Mouse (Mus musculus) layer of hippocampus, adult 9-11 months (tissue): Measurements from ENCODE around the gene Olfr544.
"Not testable (repeated sequence)": the region's sequence is repeated elsewhere in the genome, so short reads cannot be mapped to it uniquely, and the experiment has no call there.

Experiments
- DNase-seq: peaks from one replicate; pipeline ENCODE4 v3.0.0; 2022

The Olfr544 gene

DNA sequence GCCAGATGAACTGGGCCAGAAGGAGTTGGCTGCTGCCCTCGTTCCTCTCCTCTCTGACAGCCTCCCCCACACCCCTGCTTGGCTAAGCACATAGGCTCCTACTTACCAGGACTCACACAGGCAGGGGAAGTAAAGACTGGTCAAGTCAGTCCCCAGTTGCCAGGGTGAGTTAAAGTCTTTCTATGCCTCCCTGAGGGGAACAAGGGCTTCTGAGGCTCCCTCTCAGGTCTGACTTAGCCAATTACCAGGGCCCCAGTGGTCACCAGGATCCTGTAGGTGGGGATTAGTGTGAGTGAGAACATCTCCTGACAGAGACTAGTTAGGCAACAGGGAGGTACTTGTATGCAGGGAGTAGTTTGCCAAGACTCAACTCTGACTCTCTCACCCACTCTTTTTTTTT lies at the start of gene Olfr544:
Olfr544 (minus strand) TSS at position 153 of the 400 bp plus-strand sequence.
- DNase-seq: no peak

DNA sequence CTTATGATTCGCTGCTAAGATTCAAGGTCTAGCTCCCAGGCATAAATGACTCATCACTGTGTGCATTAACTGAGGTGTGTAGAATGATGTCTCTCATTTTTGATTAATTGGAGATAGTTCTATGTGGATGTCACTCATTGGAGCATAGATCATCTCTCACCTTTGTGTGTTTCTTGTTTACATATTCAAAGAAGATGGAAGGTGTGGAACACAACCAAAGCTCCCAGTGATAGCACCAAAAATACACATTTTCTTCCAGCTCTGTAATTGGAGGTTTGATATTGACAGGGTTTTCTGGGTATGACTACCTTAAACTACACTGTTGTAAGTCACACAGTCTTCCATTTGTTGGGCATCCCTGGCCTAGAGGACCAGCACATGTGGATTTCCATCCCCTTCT lies 46.3 kb upstream of the Olfr544 start, which contains the start of gene Olfr547:
Olfr547 (plus strand) TSS at position 301 of the 400 bp plus-strand sequence.
- DNase-seq: no peak

DNA sequence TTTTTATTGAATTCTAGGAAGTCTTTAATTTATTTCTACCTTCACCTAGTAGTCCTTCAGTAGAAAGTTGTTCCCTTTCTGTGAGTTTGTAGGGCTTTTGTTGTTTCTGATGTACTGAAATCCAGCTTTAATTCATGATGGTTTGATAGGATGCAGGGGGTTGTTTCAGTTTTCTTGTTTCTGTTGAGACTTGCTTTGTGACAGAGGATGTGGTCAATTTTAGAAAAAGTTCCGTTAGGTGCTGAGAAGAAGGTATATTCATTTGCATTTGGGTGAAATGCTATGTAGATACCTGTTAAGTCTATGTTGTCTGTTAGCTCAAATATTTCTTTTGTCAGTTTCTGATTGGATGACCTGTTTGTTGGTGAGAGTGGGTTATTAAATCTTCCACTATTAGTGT lies 40.9 kb upstream of the Olfr544 start:
- no peak for DNase-seq

DNA sequence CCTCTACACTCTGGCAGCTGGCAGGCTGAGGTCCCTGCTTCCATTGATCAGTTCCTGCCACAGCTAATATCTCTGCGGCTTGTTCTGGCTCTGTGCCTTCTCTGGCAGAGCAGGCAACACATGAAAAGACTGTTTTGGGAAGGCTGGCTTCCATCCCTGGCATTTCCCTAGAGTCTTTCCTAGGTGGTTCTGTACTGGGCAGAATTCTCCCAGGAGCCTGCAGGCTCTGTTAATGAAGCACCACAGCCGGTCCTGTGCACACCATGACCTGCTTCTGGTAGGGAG lies 28.9 kb upstream of the Olfr544 start:
- no peak for DNase-seq

DNA sequence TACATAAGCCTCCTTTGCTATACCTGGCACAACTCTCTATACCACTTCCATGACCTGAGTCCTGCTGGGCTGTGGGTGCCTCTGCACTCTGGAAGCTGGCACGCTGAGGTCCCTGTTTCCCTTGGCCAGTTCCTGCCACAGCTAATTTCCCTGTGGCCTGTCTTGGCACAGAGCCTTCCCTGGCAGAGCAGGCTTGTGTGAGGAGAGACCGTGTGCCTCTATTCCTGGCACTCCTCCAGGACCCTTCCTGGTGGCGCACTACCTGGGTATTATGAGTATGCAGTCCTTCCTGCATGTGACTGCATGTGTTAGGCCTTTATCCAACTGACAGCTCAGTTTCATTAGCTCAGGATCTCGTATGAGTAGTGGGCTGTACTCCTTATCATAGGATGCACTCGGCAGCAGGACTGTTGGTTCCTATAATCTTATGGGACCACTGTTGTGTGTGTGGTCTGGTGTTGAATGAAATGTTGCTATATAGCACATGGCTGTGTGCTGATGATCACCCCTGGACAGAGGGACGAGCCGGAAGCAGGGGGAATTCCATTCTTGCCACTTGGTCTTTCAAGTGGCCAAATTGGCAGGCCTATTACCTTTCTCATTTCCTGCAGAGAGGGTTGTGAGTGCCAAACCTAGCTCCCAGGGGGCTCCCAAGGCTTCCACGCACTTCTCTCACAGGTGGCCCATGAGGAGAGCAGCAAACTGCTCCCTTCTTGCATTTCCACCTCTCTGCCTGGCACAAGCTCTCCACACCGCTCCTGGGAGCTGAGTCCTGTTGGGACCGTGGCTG lies 28.3 kb upstream of the Olfr544 start:
- no peak for DNase-seq

DNA sequence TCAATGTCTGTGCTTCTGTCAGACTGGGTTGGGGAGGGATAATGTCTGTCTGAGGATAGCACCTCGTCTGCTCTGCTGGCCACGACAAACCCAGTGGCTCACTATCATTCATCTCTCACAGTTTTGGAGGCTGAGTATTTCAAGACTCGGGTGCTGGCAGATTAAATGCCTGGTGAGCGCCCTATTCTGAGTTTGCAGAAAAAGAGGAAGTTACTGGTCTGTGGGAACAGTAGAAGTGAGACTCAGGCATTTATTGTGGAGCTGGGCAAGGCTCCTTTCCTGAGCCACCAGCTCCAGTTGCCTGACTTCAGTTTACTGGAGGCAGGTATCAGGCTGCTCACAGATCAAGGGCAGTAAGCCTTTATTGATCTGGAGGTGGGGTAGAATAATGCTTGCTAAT lies 26.0 kb upstream of the Olfr544 start:
- DNase-seq: no peak

DNA sequence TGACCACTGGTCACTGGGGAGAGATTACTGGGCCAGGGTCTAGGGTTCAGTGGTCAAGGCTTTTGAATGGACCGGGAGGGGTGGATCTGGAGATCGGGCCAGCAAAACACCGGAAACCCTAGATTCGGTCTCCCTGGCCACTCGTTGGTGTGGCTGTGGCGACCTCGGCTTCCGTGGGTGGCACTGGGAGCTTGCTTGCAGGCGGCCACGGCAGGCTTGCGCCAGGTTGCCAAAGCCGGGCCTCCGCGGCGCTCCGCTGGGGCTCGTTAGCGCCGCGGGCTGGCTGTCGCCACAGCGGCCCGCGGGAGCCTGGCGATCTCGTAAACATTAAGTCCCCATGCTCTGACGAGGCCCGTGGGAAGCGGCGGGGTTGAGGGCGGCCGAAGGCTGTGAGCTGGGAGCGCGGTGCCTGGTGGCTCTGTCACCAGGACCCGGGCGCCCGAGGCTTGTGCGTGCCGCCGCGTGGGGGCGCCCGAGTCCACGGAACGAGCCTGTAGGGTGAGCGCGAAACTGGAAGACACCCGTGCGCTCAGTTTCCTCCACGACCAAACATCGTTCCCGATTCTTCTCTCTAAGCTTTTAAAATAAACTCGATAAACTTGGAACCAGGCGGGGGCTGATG lies 24.8 kb upstream of the Olfr544 start:
- peak; percentile 72 for DNase-seq

DNA sequence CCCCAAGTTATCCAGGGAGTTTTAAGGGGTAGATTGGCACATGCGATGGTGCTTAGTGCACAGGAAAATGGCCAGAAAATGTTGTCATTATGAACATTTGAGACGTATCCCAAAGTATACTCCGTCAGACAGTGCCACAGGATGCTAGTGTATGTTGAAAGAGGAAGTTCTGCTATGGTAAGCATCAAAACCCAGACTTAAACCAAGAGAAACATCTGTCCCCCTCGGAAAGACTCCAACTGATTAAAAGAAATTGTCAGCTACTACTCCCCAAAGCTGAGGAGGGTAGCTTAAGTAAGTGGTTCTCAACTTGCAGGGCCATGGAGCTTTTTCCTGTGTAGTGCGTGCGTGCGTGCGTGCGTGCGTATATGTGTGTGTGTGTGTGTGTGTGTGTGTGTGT lies 23.8 kb upstream of the Olfr544 start:
- DNase-seq: no peak

DNA sequence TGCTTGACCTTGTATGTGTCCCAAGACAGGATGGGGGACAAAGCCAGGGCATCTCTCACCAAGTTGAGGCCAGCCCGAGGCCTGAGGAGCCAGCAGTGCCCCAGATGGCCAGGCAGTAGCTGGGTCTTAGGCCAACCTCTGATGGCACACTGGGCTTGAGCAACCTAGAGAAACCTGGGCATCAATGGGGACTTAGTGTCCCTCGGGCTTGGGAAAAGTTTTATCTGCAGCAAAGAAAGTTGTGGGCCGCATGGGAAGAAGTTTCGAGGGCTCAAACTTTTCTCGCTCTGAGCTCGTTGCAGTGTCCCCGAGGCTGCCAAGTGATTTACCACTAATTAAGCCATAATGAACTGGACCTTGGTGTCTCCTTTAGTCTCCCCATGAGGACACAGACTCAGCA lies 21.6 kb upstream of the Olfr544 start:
- no peak for DNase-seq

DNA sequence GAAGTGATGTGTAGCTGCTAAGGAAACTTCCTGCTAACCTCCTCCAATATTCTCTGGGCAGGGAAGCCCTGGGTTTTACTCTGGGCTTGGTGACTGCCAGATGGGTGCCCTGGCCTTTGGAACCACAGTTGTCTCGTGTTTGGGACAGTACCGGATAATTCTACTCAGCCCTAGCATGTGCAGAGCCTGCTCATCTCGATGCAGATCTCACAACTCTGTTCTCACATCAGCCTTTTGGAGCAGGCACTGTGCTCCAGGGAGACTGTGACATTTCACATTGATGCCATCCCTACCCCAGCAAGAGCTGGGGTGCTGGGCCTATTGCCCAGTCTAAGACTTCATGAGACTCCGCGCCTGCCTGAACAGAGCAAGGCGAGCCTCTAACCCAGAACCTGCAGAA lies 20.6 kb upstream of the Olfr544 start:
- DNase-seq: no peak

DNA sequence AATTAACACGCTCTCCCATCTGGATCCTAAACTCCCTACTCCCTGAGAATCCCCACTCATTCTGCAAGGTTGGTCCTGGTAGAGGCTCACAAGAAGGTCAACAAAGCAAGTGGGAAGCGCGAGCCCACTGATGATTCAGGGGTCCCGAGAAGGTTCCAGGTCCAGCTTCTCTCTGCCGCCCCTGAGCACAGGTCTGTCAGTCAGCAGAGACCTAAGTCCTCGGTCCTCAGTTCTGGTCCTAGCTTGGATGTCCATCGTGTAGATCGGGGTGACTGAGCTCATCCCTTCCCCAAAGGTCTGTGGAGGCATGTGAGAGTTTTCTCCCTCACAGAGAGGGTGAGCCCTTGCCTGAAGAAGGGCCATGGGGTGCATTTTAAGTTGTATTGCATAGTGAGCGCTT lies 20.0 kb upstream of the Olfr544 start:
- no peak for DNase-seq

DNA sequence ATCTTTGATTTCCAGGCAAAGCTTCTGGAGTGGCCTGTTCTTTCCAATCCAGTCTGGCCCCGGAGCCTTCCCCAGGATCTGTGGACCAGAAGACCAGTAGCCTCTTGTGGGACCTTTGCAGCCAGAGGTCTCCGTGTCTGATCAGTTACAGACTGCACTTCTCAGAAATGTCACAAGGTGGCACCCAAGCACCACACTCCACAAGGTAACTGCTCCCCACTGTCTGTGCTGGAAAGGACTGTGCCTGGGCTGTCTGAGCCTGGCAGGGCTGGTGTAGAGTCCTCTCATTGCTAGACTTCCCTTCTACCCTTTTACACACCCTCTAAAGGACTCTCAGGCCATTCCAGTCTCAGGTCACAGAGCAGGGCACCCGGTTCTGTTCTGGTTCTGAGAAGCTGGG lies 18.7 kb upstream of the Olfr544 start:
- DNase-seq: peak; percentile 52

DNA sequence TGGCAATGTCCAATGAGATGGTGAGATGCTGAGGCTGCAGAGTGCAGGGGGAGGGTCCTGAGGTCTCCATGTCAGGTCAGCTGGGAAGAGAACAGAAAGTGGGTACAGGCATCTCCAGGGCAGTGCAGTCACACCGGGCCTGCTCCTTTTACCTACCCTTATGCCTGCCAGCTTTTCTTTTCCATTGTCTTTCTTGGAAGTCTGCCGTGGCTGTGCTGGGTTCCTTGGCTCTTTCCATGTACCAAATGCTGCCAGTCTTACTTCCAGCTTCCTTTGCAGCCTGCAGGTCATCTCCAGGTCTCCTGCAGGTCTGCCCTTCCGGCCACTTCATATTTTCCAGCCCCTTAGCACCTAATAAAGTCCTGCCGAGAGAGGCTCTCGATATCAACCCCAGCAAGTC lies 13.9 kb upstream of the Olfr544 start:
- no peak for DNase-seq

DNA sequence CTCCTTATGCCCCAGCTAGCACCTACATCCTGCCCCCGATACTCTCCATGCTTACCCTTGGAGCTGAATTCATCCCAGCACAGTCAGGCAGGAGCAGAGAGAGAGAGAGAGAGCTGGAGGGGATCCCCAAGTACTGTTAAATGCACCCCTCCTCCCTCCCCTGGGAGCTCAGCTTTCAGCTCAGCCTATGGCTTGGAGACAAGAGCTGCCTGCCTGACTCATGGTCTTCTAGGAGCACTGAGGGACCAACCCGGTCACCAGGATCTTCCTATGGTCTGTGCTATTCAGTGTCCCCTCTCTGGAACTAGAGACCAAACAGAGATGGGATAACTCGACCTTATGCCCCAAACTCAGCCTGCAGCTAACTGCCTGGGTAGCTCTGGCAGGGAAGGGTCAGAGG lies 11.4 kb upstream of the Olfr544 start, which contains the start of gene Olfr545:
Olfr545 (minus strand) TSS at position 101 of the 400 bp plus-strand sequence.
- DNase-seq: no peak

DNA sequence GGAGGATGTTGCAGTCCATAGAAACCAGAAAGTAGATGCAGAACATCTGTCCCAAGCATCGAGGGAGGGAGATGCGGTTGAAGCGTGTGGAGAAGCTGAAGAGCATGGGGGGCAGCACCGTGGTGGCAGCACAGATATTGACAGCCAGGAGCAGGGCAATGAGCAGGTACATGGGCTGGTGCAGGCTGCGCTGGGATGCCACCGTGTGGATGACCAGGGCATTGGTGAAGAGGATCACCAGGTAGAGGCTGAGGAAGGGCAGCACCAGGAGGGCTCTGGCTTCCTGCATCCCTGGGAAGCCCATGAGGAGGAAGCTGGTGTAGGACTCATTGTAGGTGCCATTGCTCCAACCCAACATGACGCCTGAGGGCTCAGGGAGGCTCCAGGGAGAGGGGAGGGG lies 6.3 kb upstream of the Olfr544 start:
- not testable (repeated sequence) for DNase-seq

DNA sequence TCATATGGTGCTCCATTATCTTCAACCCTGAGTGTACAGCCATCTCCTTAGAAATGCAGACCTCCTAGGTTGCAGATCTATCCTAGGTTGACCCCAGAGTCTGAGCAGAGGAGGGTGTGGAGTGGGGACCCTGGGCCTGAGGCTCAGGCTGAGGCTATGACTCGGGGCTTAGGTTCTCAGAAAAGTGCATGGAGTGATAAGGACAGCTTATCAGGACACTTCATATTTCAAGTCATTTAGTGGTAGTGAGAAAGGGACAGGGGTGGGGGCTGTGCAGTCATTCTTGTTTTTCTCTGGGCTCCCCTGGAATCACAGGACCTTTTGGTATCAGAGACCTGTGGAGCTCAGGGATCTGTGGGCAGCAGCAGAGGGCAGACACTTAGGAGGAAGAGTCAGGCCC lies 2.0 kb downstream of the Olfr544 start:
- no peak for DNase-seq

DNA sequence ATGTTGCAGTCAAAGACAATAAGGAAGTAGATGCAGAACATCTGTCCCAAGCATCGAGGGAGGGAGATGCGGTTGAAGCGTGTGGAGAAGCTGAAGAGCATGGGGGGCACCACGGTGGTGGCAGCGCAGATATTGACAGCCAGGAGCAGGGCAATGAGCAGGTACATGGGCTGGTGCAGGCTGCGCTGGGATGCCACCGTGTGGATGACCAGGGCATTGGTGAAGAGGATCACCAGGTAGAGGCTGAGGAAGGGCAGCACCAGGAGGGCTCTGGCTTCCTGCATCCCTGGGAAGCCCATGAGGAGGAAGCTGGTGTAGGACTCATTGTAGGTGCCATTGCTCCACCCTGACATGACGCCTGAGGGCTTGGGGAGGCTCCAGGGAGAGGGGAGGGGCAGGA lies 3.3 kb downstream of the Olfr544 start:
- DNase-seq: not testable (repeated sequence)

DNA sequence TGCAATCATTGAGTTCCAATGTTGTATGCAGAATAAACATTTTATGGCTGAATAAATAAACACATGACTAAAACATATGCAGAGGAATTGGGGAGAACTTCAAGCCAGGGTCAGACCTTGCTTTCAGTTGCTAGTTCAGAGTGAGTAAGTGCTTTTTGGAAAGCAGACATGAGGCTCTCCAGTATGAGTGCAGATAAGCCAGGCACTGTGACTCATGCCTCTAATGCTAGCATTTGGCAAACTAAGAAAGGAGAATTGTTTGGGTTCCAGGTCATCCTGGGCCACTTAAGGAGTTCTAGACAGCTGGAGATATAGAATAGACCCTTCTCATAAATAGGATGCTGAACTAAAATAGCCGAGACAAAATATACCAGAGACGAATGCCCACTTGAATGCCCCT lies 4.4 kb downstream of the Olfr544 start:
- DNase-seq: no peak

DNA sequence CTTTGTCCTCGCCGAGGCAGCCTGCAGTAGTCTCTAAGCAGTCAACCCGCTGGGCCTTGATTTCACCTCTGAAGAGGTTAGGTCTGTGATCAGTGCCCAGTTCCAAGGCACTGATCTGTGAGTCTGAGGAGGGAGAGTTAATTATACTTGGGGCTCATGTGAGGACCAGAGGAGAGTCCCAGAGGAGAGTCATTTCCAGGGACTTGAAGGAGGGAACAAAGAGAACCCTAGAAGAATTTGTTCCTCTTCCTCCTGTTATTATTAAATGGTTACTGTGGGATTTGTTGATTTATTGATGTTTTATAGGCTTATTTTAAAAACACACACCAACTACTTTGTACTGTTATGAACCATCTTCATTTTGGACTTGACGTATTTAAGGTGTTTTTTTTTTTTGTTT lies 6.5 kb downstream of the Olfr544 start, which contains the start of gene Olfr543:
Olfr543 (minus strand) TSS at position 101 of the 400 bp plus-strand sequence.
- no peak for DNase-seq

DNA sequence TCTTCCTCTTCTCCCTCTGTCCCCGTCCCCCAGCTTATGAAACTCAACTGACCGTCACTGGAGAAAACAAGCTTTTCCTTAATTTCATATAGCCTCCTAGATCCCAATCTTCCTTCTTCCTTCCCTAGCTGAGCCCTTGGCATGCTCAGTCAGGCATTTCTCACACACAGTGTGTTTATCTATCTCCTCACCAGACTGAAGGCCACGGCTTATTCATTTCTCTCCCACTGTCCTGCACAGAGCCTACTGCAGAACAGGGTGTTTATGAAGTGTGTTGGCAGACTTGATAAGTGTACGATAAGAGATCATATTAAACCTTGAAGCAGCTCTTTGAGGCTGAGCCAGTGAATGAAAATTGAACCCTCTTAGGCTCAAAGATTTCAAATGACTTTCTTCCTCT lies 7.3 kb downstream of the Olfr544 start:
- DNase-seq: no peak

DNA sequence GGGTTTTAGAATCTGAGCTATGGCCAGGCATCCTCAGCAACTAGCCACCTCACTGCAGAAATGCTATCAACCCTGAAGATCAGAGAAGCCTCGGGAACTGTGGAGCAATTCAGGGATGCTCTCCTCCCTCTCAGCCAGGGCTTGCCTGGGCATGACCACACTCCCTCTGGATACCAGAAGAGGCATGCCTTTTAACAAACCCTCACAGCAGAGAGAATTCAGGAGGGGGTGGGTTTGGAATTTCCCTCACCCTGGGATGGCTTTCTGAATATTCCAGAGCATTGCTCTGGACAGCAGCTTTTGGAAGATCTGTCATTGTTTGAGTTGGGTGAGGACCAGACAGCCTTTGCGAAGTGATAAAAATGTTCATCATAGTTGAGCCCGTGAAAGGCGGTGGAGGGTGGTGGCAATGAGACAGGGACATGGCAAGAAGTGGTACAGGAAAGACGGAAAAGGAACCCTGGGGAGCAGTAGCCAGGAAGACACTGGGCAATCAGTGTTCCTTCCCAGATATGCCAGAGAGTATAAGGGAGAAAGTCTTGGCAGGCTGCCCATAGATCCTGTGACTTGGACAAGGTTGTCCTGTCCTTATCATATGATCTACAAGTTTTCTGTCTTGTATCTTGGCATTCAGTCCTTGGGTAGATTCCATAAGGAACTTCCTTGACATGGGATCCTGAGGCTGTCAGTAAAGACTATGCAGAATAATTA lies 8.6 kb downstream of the Olfr544 start:
- DNase-seq: no peak

DNA sequence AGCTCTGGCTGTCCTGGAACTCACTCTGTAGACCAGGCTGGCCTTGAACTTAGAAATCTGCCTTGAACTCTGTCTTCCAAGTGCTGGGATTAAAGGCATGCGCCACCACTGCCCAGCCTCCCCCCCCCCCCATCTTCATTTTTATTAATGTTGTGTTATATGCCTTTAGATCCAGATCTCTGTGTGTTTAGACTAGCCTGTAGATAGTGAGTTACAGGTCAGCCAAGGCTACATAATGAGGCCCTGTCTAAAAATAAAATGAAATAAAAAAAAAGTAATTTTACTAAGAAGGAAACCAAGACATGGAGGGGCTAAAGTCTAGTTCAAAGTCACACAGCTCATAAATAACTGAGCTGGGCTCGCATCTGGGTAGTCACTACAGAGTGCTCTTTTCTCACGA lies 9.2 kb downstream of the Olfr544 start:
- no peak for DNase-seq

DNA sequence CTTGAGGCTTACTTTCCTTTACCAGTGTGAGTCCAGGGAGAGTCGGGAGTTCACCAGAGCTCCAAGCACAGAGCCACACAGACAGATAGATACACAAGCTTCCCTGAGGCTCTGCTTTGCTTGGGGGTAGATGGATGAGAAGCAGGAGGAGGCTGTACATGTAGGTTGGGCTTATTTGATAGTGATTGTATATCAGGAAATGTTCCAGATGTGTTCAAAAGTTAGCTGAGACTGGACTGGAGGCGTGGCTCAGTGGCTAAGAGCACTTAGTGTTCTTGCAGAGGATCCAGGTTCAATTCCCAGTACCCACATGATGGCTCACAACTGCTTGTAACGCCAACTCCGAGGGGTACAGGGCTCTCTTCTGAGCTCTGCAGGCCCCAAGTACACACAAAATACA lies 9.7 kb downstream of the Olfr544 start:
- DNase-seq: no peak

DNA sequence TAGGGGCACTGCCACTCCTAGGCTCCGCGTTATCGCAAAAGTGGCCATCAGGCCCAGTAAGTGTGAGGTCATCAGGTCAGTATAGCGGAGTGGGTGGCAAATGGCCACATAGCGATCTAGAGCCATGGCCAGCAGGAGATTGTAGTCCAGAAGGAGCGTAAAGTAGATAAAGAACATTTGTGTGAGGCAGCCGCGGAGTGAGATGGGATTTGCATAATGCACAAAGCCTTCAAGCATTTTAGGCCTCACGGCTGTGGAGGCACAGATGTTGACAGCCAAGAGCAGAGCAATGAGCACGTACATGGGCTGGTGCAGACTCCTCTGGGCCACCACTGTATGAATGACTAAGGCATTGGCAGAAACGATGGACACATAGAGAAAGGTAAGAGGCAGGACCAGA lies 10.7 kb downstream of the Olfr544 start:
- no peak for DNase-seq
